Mouse (Mus musculus): ENCODE results near the gene Tbc1d2.

- TF ChIP-seq CTCF (IDR thresholded peaks at IDR 0.05; ENCODE audit: extremely low read depth, insufficient read depth, insufficient read length, insufficient replicate concordance) (no peak), POLR2A (IDR thresholded peaks at IDR 0.05; ENCODE audit: low read depth, low read length) (no peak)
Observed at GRCm38 (mm10) chr4:46596398-46596797, 53.6 kb downstream of the Tbc1d2 start.

Measured in spleen, adult 2 months (tissue).